Mouse (Mus musculus) ES-E14 (cell line): ENCODE results near the gene Cyp4f40. TPM values are rescaled to one million over a fixed set of nuclear protein-coding genes. Genes with fewer than 3 reads are reported as not detected.
"Not testable (repeated sequence)": the region's sequence is repeated elsewhere in the genome, so short reads cannot be mapped to it uniquely, and the experiment has no call there.

Experiments
- DNase-seq: peaks from one replicate; pipeline ENCODE4 v3.0.0-alpha.2; 2013; ENCODE audit warnings: low read depth, low spot score
- H3K27ac ChIP-seq: 2 replicates; pipeline ENCODE4 v1.5.1; 2012; ENCODE audit warnings: low read depth, mild to moderate bottlenecking, low read length, moderate library complexity, mixed read lengths; ENCODE audit not compliant: poor library complexity, insufficient read depth, severe bottlenecking
- H3K36me3 ChIP-seq: 2 replicates; pipeline ENCODE4 v1.6.1; 2012; ENCODE audit warnings: mild to moderate bottlenecking, low read length, moderate library complexity, mixed read lengths; ENCODE audit not compliant: control insufficient read depth, poor library complexity, insufficient read depth, severe bottlenecking
- H3K4me1 ChIP-seq, 2 experiments: fragments of 150-350 bp in 1 of 2; sonication (generic) in 1 of 2; 2 replicates each; pipeline ENCODE4 v1.6.1; 2012; ENCODE audit warnings: low read length in 2 of 2, mild to moderate bottlenecking in 1 of 2, mixed read lengths in 1 of 2; ENCODE audit not compliant: control insufficient read depth in 2 of 2, insufficient read depth in 2 of 2, poor library complexity in 1 of 2
- H3K4me3 ChIP-seq, 2 experiments: fragments of 150-350 bp in 1 of 2; sonication (generic) in 1 of 2; 2 replicates each; pipeline ENCODE4 v1.5.1; 2012; ENCODE audit warnings: low read length in 2 of 2, low read depth in 1 of 2, mild to moderate bottlenecking in 1 of 2, mixed read lengths in 1 of 2; ENCODE audit not compliant: insufficient read depth in 1 of 2, poor library complexity in 1 of 2, severe bottlenecking in 1 of 2
- H3K9ac ChIP-seq: 2 replicates; pipeline ENCODE4 v1.6.1; 2012; ENCODE audit warnings: low read depth, mild to moderate bottlenecking, low read length, mixed read lengths; ENCODE audit not compliant: poor library complexity, insufficient read depth, severe bottlenecking
- H3K9me3 ChIP-seq: fragments of 150-350 bp; sonication (generic); 2 replicates; pipeline ENCODE4 v1.6.1; 2012; ENCODE audit warnings: low read depth, mild to moderate bottlenecking, low read length; ENCODE audit not compliant: control insufficient read depth, insufficient read depth
- CHD2 ChIP-seq: IDR thresholded peaks from 2 replicates; pipeline ENCODE4 v1.6.1; 2014; ENCODE audit warnings: mild to moderate bottlenecking, low read depth, low read length, inconsistent platforms
- HCFC1 ChIP-seq: IDR thresholded peaks from 2 replicates; pipeline ENCODE4 v1.6.1; 2012; ENCODE audit warnings: low read length, inconsistent platforms, borderline replicate concordance; ENCODE audit not compliant: insufficient read depth
- MAFK ChIP-seq: IDR thresholded peaks from 2 replicates; pipeline ENCODE4 v1.6.1; 2014; ENCODE audit warnings: mild to moderate bottlenecking, low read depth, low read length, inconsistent platforms; ENCODE audit not compliant: insufficient read depth
- ZC3H11A ChIP-seq: IDR thresholded peaks from 2 replicates; pipeline ENCODE4 v1.6.1; 2012; ENCODE audit warnings: low read depth, mild to moderate bottlenecking, inconsistent platforms, low read length, borderline replicate concordance
- ZNF384 ChIP-seq: IDR thresholded peaks from 2 replicates; pipeline ENCODE4 v1.6.1; 2012; ENCODE audit warnings: low read depth, low read length, inconsistent platforms
- in situ Hi-C, 2 experiments: fragments of 600-800 bp; cut with MboI; formaldehyde crosslinking; loops; one replicate each; pipeline ENCODE4 v1.15.1; 2025; ENCODE audit warnings: low sequenced_read_pairs in 2 of 2, inconsistent platforms in 1 of 2; ENCODE audit not compliant: unreplicated experiment in 2 of 2
- total RNA-seq: library from RNA; depleted of rRNA; stranded (reverse); fragments of 300-350 nt; gene quantifications from 2 replicates; pipeline ENCODE4 v1.2.3, GENCODE M21; 2012; rRNA removed

Gene Cyp4f40
- total RNA-seq, 1 experiment, result 0.36 TPM

GRCm38 (mm10) chr17:32702826-32703225, 44.1 kb downstream of the Cyp4f40 start:
- TF ChIP-seq HCFC1 (no peak), ZC3H11A (peak; percentile 47; the same call in 1 of the 2 replicates), CHD2 (no peak), ZNF384 (no peak), MAFK (no peak)
- Histone ChIP-seq H3K9me3 (peaks cover 2% of the 10 kb centered on the region; the same call in 1 of the 2 replicates), H3K9ac (peak overlapping the region; percentile 21), H3K4me3 (peak overlapping the region; percentile 30 to 63; a peak in 3 of 4 replicates), H3K27ac (no peak overlapping the region), H3K36me3 (no peaks in the 10 kb centered on the region), H3K4me1 (no peaks in the 10 kb centered on the region)
- peak; percentile 79 for DNase-seq
- in situ Hi-C loops, result no loop called here

DNA sequence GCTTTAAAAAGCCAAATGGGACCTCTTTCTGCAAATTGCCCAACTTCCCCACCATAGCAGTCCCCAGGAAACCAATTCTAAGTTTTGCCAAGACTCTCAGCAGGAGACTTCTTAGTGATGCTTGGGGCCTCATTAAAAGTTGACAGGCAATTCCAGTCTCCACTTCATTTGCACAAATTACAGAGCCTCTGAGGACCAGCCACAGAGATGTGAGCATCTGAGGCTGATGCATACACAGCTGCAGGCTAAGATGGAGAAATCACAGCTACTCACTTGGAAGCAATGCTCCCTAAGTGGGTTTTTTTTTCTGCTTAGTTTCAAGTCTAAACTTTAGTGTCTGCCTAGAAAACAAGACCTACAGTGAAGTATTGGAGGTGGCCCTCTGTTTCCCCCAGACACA, 51.8 kb downstream of the Cyp4f40 start:
- H3K4me1 ChIP-seq, H3K27ac ChIP-seq, DNase-seq, H3K9me3 ChIP-seq, H3K9ac ChIP-seq, H3K4me3 ChIP-seq, in situ Hi-C loops, H3K36me3 ChIP-seq: not testable (repeated sequence)

DNA sequence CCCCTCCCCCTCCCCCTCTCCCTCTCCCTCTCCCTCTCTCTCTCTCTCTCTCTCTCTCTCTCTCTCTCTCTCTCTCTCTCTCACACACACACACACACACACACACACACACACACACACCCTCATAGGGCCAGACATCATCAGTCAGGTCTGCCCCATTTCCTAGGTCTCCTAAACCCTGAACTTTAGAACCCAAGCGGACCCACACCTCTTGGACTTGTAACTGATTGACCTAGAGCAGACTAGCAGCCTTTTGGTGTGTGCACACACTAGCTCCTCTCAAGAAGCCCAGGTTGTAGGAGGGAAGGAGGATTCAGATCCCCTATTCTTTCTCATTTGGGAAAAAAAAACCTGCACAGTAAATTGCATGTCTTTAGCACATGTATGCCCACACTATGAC, 63.5 kb downstream of the Cyp4f40 start:
- H3K9me3 ChIP-seq, H3K36me3 ChIP-seq, DNase-seq, H3K27ac ChIP-seq, H3K4me1 ChIP-seq, H3K4me3 ChIP-seq, in situ Hi-C loops, H3K9ac ChIP-seq: not testable (repeated sequence)

- DNase-seq, result no peak
- H3K4me1 ChIP-seq, result peaks cover 1 to 4% of the 10 kb centered on the region in 2 experiments; a peak in 2 of 4 replicates
- H3K9ac ChIP-seq, result no peak overlapping the region
- H3K36me3 ChIP-seq, result no peaks in the 10 kb centered on the region
- no peak overlapping the region for H3K4me3 ChIP-seq
- H3K9me3 ChIP-seq, result no peaks in the 10 kb centered on the region; the same call in 1 of the 2 replicates
- no peak overlapping the region for H3K27ac ChIP-seq
- TF ChIP-seq ZNF384 (no peak), HCFC1 (no peak), CHD2 (no peak), ZC3H11A (no peak), MAFK (no peak)
- in situ Hi-C loops, result no loop called here
These were observed 64.1 kb downstream of the Cyp4f40 start for GRCm38 (mm10) chr17:32722771-32723170.

DNA sequence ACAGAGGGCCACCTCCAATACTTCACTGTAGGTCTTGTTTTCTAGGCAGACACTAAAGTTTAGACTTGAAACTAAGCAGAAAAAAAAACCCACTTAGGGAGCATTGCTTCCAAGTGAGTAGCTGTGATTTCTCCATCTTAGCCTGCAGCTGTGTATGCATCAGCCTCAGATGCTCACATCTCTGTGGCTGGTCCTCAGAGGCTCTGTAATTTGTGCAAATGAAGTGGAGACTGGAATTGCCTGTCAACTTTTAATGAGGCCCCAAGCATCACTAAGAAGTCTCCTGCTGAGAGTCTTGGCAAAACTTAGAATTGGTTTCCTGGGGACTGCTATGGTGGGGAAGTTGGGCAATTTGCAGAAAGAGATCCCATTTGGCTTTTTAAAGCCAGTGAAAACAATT, 67.7 kb downstream of the Cyp4f40 start:
- H3K9me3 ChIP-seq, H3K36me3 ChIP-seq, H3K4me3 ChIP-seq, DNase-seq, H3K9ac ChIP-seq, in situ Hi-C loops, H3K4me1 ChIP-seq: not testable (repeated sequence)
- H3K27ac ChIP-seq, result peak overlapping the region; percentile 40; the same call in 1 of the 2 replicates

Other genes with a start within 250 kb of the Cyp4f40 start
- not detected in 2 replicates for gene Pglyrp2, start 234.7 kb upstream of the Cyp4f40 start, total RNA-seq
- 2.8 and 4.8 TPM in 2 replicates for gene Cyp4f39, start 206.2 kb upstream of the Cyp4f40 start, total RNA-seq
- 7.2 and 13.7 TPM in 2 replicates for gene Cyp4f17, start 152.8 kb upstream of the Cyp4f40 start, total RNA-seq
- 20.8 and 44.2 TPM in 2 replicates for gene Cyp4f16, start 122.3 kb upstream of the Cyp4f40 start, total RNA-seq
- gene Cyp4f37, start 37.6 kb upstream of the Cyp4f40 start, total RNA-seq, result 0.63 and 0.71 TPM in 2 replicates
- gene Cyp4f15, start 26.7 kb downstream of the Cyp4f40 start, total RNA-seq, result 0.11 and 0.31 TPM in 2 replicates
- 21.6 and 21.9 TPM in 2 replicates for gene Zfp871, start 129.4 kb downstream of the Cyp4f40 start, total RNA-seq
- 1.6 and 2.1 TPM in 2 replicates for gene Zfp811, start 151.0 kb downstream of the Cyp4f40 start, total RNA-seq
- 9.3 and 12.9 TPM in 2 replicates for gene Zfp799, start 171.4 kb downstream of the Cyp4f40 start, total RNA-seq
- gene Zfp870, start 232.7 kb downstream of the Cyp4f40 start, total RNA-seq, result 9.5 and 9.9 TPM in 2 replicates